Mouse (Mus musculus) frontal cortex, postnatal 36 days (tissue): ENCODE measurements around the gene Defb23.

ENCODE experiments used
- DNase-seq, 2 experiments: peaks; one replicate each; pipeline ENCODE4 v3.0.0; 2022; ENCODE audit warnings: low spot score in 2 of 2

Defb23 gene

GRCm38 (mm10) chr2:152464570-152465150 lies at the start of gene Defb23:
Defb23 (minus strand) TSS chr2:152464620.
- no peak for DNase-seq

DNA sequence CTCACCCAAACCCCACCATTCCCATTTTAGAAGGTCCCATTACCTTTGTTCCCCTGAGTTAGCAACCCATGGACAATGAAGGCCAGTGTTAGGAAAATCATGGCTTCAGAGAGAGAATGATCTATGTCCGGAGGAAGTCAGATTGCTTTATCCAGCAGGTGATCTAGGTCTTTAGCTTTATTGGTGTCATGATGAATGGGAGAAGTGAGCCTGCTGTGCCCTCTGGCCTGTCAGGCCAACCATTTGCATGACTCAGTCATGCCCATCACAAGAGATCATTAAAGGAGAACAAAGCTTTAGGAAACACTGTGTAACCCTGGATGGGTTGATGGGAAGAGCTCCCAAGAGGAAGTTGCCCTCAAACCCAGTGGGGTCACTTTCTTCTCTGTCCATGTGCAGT lies 47.2 kb upstream of the Defb23 start, which contains the start of gene Defb26:
Gene Defb26 (minus strand): TSS at position 101 of the 400 bp plus-strand sequence.
- DNase-seq = no peak

- no peak for DNase-seq
Measured at GRCm38 (mm10) chr2:152503950-152504349, 39.5 kb upstream of the Defb23 start.

GRCm38 (mm10) chr2:152500863-152501229 lies 36.4 kb upstream of the Defb23 start:
- DNase-seq = no peak

- no peak for DNase-seq
Measured at GRCm38 (mm10) chr2:152500204-152500862, 35.9 kb upstream of the Defb23 start.

GRCm38 (mm10) chr2:152498020-152498419 lies 33.6 kb upstream of the Defb23 start:
- no peak for DNase-seq

- DNase-seq = no peak
Measured at GRCm38 (mm10) chr2:152493151-152493550, 28.7 kb upstream of the Defb23 start.

GRCm38 (mm10) chr2:152490038-152490437 lies 25.6 kb upstream of the Defb23 start, which contains the start of gene Defb22:
Defb22 (minus strand) TSS chr2:152490138.
- DNase-seq = no peak

DNA sequence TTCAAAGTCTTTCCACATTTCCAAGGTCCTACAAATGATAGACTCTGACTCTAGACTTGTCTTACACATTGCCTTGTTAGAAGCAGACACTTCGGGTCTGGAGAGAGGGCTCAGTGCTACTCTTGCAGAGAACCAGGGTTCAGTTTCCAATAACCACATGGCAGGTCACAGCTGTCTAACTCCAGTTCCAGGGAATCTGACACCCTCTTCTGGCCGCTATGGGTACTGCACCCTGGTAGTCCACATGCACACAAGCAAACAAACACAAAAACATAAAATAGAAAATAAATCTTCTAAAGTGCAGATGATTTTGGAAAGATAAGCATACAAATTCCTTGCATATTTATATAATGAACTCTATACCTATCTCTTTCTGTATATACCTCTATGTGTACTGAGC lies 22.6 kb upstream of the Defb23 start:
- no peak for DNase-seq

- DNase-seq = no peak
Measured at GRCm38 (mm10) chr2:152481726-152482125, 17.3 kb upstream of the Defb23 start.

DNA sequence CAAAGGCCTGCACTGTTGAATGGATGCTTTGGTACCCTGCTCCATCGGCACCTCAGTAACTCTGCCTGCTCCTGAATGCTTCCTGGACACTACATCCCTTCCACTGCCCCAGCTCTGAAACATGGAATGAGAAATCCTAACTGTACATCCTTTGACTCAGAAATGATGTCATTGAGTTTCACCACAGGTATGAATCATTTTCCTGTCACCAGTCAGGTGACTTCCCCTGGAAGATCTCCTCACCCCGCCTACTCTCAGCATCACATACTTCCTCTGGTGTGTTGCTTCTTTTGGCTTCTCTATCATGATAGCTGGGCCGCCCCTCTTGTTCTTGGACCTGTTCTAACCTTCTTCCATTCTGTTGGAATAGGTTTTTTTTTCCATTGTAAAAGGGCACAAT lies 16.5 kb upstream of the Defb23 start:
- no peak for DNase-seq

DNA sequence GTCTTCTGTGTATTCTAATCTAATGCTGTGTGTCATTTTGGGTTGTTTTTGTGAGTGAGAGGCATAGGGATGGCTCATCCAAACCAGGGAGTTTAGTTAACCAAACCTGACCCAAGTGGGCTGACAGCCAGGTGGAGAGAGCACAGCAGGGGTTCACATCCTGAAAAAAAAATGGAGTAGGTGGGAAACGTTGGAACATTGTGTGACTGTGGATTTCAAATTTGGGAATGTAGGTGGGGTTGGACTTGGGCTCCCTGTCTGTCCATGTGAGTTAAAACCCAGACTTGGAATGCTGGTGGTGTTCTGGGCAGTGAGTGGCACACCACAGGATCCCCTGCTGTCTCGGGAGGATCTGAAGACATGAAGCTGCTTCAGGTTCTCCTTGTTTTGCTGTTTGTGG lies 12.3 kb upstream of the Defb23 start, which contains the start of gene Defb20:
Gene Defb20 (plus strand): TSS at position 301 of the 400 bp plus-strand sequence.
- no peak for DNase-seq

DNA sequence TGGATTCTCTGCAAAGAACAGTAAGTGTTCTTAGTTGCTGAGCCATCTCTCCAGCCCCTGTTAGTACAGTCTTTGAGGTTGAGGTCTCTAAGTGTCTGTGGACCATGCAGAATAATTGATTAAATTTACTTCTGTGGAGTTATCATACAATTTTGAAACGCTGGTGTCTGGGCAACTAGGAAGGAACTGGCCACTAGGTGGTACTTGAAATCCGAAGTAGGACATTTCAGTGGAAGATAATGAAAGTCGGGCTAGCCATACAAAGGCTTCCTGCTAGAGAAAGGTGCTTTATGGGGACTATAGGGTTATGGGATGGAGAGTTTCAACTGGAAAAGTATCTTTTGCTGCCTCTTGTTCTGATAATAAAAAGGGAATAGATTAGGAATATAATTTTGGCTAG lies 8.0 kb upstream of the Defb23 start:
- DNase-seq = no peak

DNA sequence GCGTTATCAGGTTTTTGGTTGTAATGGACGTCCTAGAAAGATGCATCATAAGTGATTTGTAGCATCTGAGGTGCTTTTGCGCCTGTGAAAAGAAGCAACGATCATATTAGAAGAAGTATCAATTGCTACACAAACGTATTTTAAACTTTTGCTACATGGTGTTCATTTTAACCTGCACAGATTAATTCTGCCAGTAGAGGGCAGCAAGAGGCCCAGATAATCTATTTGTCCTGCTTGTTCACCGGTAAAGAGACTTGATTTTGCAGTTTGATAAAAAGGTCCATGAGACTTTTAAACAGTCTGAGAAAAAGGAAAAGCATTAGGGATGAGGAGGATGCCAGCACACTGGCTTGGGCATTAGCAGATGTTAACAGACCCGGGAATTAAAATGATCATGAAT lies 6.6 kb upstream of the Defb23 start:
- peak; percentile 34 to 70 for DNase-seq

DNA sequence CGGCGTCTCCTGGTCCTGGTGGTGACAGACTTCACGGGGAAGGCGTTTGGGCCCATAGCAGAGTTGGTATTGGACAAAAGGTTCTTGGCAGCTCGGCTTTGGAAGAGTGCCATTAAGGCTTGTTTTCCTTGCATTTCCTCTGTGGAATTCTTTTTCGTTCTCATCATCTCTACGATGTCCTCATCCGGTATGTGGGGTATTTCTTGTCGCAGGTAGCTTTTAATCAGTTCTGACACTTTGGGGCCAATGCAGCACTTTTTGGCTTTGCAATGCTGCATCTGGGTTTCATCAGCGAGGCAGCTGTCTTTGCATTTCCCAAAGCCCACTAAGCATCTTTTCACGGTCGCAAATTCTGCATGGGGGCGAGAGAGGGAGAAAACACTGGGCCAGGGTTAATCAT lies 5.2 kb downstream of the Defb23 start:
- DNase-seq = no peak

DNA sequence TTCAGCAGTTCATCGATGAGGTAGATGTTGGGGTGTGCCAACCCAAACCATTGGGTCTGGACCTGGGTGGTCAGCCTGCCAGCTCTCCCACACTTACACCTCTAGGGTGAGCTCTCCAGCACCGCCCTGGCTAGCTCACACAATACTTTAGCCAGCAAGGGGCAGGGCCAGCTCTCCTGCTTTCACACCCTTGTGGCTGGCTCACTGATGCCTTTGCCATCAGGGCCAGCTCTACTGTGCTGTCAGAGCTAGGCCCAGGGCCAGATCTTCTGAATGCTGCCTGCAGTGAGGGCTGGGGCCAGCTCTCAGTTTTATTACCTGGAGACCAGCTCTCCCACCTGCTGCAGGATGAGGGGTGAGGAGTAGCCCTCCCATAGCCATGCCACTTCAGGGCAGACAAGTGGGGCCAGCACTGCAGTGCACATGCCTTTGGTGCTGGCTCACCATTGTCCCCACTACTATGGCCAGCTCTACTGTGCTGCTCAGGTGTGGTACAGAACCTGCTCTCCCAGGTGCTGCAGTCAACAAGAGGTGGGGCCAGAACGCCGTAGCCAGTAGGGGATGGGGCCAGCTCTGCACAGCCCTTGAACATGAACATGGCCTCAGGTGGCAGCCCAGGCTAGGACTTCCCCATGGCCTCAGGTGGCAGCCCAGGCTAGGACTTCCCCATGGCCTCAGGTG lies 12.2 kb downstream of the Defb23 start:
- no peak for DNase-seq

GRCm38 (mm10) chr2:152450241-152450640 lies 14.2 kb downstream of the Defb23 start:
- DNase-seq = peak; percentile 69 to 82

GRCm38 (mm10) chr2:152447461-152447860 lies 17.0 kb downstream of the Defb23 start:
- no peak for DNase-seq

DNA sequence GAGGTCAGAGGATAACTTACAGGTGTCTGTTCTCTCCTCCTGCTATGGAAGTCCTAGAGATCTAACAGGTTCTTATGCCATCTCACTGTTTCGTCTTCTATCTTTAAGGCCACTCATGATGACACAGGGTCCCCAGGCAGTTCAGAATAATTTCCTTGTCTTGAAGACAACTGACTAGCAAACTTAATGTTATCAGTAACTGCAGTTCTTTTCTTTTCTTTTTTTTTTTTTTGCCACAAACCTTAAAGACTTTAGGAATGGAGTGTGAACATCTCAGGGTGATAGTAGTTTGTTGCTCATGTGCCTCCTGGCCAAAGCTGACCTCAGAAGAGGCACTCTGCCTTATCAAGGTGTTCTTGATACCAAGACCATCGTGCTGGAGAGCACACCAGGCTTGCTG lies 17.8 kb downstream of the Defb23 start:
- no peak for DNase-seq

- DNase-seq = no peak
Measured at GRCm38 (mm10) chr2:152443281-152443680, 21.1 kb downstream of the Defb23 start.

GRCm38 (mm10) chr2:152442322-152442721 lies 22.1 kb downstream of the Defb23 start:
- no peak for DNase-seq

DNA sequence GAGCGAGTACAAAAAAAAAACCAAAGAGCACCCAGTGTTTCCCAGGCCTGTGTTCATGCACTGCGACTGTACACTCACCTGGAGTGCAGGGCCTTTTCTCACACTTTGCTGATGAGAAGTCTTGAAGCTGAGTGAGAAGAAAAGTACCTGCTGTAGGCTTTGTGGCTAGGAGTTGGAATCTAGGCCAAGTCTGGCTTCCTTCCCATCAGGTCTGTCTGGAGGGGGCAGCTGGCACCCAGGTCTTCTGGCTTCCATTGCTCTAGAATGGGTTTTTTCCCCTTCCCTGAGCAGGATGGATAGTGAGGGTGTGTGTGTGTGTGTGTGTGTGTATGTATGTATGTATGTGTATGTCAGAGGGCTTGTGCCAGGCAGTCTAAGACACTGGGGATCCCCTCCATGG lies 24.6 kb downstream of the Defb23 start:
- DNase-seq = no peak

DNA sequence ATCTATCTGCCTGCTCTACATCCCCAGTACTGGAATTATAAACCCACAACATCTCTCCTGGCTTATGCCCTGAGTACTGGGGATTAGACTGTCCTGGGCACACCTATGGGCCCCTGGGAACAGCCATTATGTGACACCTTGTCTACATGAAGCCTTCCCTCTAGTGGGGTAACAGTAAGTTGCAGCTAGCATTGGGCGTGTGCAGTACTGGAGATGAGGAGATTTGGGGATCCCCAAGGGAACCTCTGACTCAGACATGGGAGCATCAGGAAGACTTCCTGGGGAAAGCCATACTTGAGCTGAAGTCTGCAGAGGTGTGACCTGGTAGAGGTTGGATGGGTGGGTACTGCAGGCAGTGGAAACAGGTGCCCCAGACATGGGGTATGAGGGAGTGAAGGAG lies 25.5 kb downstream of the Defb23 start:
- DNase-seq = no peak
